Mouse (Mus musculus) hematopoietic stem cell, adult 5-6 weeks (primary cell): ENCODE results near the gene Atp6v0a1. TPM values are rescaled to one million over a fixed set of nuclear protein-coding genes. Genes with fewer than 3 reads are reported as not detected.

Experiments
- ATAC-seq, 2 experiments: fragments of 125-278 bp in 1 of 2; replicated peaks in 1 of 2; 2 replicates each; pipeline ENCODE4 v1.8.0; 2016 to 2017; ENCODE audit warnings: inconsistent platforms in 2 of 2, mild to moderate bottlenecking in 2 of 2, moderate number of reproducible peaks in 2 of 2, low read depth in 1 of 2, moderate TSS enrichment in 1 of 2; ENCODE audit not compliant: low FRiP score in 2 of 2, poor library complexity in 2 of 2, severe bottlenecking in 2 of 2, insufficient read depth in 1 of 2, low TSS enrichment in 1 of 2
- total RNA-seq: library from RNA; stranded (forward); fragments of 172-1452, 232-1000 nt; gene quantifications from 2 replicates; pipeline ENCODE4 v1.2.3, GENCODE M21; 2017

Atp6v0a1 gene
- total RNA-seq, 1 experiment from 2014 or later, result 7.5 TPM

- no peak for ATAC-seq
These were observed 36.6 kb downstream of the Atp6v0a1 start for GRCm38 (mm10) chr11:101045826-101046225.

GRCm38 (mm10) chr11:101046440-101046839, 37.2 kb downstream of the Atp6v0a1 start:
- ATAC-seq, result no peak

- ATAC-seq, result no peak
These were observed 38.2 kb downstream of the Atp6v0a1 start for GRCm38 (mm10) chr11:101047502-101047901.

- ATAC-seq, result no peak
These were observed 41.1 kb downstream of the Atp6v0a1 start for GRCm38 (mm10) chr11:101050359-101050758.

GRCm38 (mm10) chr11:101051051-101051493, 41.8 kb downstream of the Atp6v0a1 start:
- ATAC-seq, result no peak

- ATAC-seq, result no peak
These were observed 42.4 kb downstream of the Atp6v0a1 start for GRCm38 (mm10) chr11:101051617-101052016.

- no peak; a peak in 1 of 4 replicates for ATAC-seq
These were observed 43.7 kb downstream of the Atp6v0a1 start for GRCm38 (mm10) chr11:101052751-101053473.

- no peak for ATAC-seq
These were observed 44.7 kb downstream of the Atp6v0a1 start for GRCm38 (mm10) chr11:101053974-101054373.

- ATAC-seq, result no peak
These were observed 46.2 kb downstream of the Atp6v0a1 start for GRCm38 (mm10) chr11:101055418-101055817.

- ATAC-seq, result no peak
These were observed 47.6 kb downstream of the Atp6v0a1 start for GRCm38 (mm10) chr11:101056885-101057284.

GRCm38 (mm10) chr11:101057860-101058259, 48.6 kb downstream of the Atp6v0a1 start:
- ATAC-seq, result peak; percentile 30 to 65; a peak in 3 of 4 replicates

- no peak for ATAC-seq
These were observed 49.5 kb downstream of the Atp6v0a1 start for GRCm38 (mm10) chr11:101058726-101059125.

- ATAC-seq, result no peak
These were observed 50.2 kb downstream of the Atp6v0a1 start for GRCm38 (mm10) chr11:101059473-101059872.

GRCm38 (mm10) chr11:101060126-101060525, 50.9 kb downstream of the Atp6v0a1 start:
- no peak for ATAC-seq

- no peak for ATAC-seq
These were observed 51.8 kb downstream of the Atp6v0a1 start for GRCm38 (mm10) chr11:101061049-101061448.

GRCm38 (mm10) chr11:101062165-101062884, 53.1 kb downstream of the Atp6v0a1 start:
- no peak for ATAC-seq

GRCm38 (mm10) chr11:101062971-101063675, 53.9 kb downstream of the Atp6v0a1 start:
- ATAC-seq, result no peak; a peak in 1 of 4 replicates
